Mouse (Mus musculus) small intestine, adult 2 months (tissue): Measurements from ENCODE around the gene Ets1. TPM values are rescaled to one million over a fixed set of nuclear protein-coding genes. Genes with fewer than 3 reads are reported as not detected.

Experiments used
- H3K27ac ChIP-seq: fragments of 200-500 bp; 2 replicates; pipeline ENCODE4 v1.5.1; 2012; ENCODE audit warnings: low read depth, low read length, control low read depth, inconsistent platforms; ENCODE audit not compliant: insufficient read depth
- H3K27me3 ChIP-seq: fragments of 200-500 bp; 2 replicates; pipeline ENCODE4 v1.6.1; 2012; ENCODE audit warnings: mild to moderate bottlenecking, moderate library complexity, low read length, inconsistent platforms; ENCODE audit not compliant: control insufficient read depth, insufficient read depth
- H3K36me3 ChIP-seq: fragments of 200-500 bp; 2 replicates; pipeline ENCODE4 v1.6.1; 2012; ENCODE audit warnings: mild to moderate bottlenecking, low read length, control low read depth, inconsistent platforms; ENCODE audit not compliant: control insufficient read depth, insufficient read depth
- H3K4me1 ChIP-seq: fragments of 200-500 bp; 2 replicates; pipeline ENCODE4 v1.6.1; 2012; ENCODE audit warnings: low read length, inconsistent platforms, mixed read lengths; ENCODE audit not compliant: control insufficient read depth, insufficient read depth, insufficient read length
- H3K4me3 ChIP-seq: fragments of 200-500 bp; 2 replicates; pipeline ENCODE4 v1.5.1; 2012; ENCODE audit warnings: low read depth, mild to moderate bottlenecking, control low read depth, inconsistent platforms, low read length, moderate library complexity
- CTCF ChIP-seq: fragments of 200-500 bp; IDR thresholded peaks from 2 replicates; pipeline ENCODE4 v1.5.1; 2012; ENCODE audit warnings: low read depth, mild to moderate bottlenecking, control low read depth, inconsistent platforms, low read length, moderate library complexity, mixed read lengths; ENCODE audit not compliant: insufficient replicate concordance, insufficient read length; ENCODE audit errors: extremely low read depth
- POLR2A ChIP-seq: fragments of 200-500 bp; IDR thresholded peaks from 2 replicates; pipeline ENCODE4 v1.6.1; 2012; ENCODE audit warnings: low read depth, mild to moderate bottlenecking, control low read depth, inconsistent platforms, low read length, moderate library complexity
- WGBS: fragments of 180-500 bp; shearing (Covaris S2); methylation state at CpG from one replicate; pipeline ENCODE4 v1.1.7; 2018; 5-methylcytosine and 5-hydroxymethylcytosine counted together
- polyA plus RNA-seq: library from polyadenylated mRNA; depleted of rRNA; stranded (reverse); fragments of >200 nt; gene quantifications from 2 replicates; pipeline ENCODE4 v1.2.3, GENCODE M21; 2012

Gene Ets1
- polyA plus RNA-seq, 1 experiment: 10.2 TPM

DNA sequence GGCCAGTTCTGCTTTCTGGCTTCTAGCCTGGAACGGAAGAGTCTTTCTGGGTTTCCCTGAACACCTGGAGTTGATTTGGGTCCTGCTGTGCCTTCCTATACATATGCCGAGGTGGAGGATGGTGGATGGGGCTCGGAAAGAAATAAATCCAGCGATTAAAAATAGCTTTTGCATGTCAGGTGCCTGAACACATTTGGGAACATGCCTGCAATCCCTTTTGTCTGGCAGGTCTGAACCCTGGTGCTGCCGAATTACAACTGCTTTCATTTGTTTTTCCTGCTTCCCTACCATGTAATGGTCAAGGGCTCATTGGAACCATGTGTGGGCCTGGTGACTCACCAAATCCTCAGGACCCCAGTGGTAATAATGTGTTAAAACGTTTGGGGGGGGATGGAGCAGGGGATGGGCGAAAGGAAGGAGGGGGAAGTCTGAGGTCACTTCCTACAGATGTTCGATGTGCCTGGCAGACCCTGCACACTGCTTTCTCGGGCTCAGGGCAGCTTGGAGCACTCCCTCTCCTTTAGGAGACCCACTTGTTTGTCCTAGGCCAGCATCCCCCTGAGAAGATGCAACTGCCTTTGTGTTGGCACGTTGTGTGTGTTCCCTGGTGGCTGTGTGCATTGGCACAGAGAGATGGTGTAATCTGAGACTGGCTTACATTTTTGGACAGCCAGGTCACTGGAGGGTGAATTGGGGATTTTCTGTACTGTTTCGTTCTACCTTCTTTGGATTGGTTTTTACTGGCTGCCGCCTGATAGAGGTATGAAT, 84.4 kb downstream of the Ets1 start:
- Histone ChIP-seq H3K36me3 (no peaks in the 10 kb centered on the region), H3K4me3 (no peak overlapping the region), H3K4me1 (peaks cover 10% of the 10 kb centered on the region; the same call in 1 of the 2 replicates), H3K27me3 (no peaks in the 10 kb centered on the region), H3K27ac (peak overlapping the region; percentile 12; the same call in 1 of the 2 replicates)
- WGBS: 58% methylated on average over 12 of the region's 12 CpGs
- TF ChIP-seq POLR2A (no peak), CTCF (no peak)

DNA sequence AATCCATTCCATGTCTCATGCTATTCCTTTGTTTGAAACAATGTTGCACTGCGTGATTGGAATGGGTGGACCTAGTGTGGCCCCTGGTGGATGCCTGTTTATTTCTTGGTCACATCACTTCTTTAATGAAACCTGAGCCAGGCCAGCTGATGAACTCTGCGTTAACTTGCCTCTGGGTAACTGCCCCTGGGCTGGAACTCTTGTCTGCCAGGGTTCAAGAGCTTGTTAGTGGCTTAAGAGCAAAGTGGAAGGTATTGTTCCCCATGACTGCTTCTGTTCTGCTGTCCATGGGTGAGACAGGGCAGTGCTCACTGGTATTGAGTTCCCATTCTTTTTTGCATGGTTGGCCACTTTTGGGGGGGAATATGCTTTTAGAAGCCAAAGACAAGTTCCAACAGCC, 85.1 kb downstream of the Ets1 start:
- peaks cover 10% of the 10 kb centered on the region; the same call in 1 of the 2 replicates for H3K4me1 ChIP-seq
- H3K27me3 ChIP-seq: no peaks in the 10 kb centered on the region
- 68% methylated on average over 2 of the region's 2 CpGs for WGBS
- no peak overlapping the region for H3K27ac ChIP-seq
- no peaks in the 10 kb centered on the region for H3K36me3 ChIP-seq
- H3K4me3 ChIP-seq: no peak overlapping the region
- TF ChIP-seq CTCF (no peak), POLR2A (no peak)

DNA sequence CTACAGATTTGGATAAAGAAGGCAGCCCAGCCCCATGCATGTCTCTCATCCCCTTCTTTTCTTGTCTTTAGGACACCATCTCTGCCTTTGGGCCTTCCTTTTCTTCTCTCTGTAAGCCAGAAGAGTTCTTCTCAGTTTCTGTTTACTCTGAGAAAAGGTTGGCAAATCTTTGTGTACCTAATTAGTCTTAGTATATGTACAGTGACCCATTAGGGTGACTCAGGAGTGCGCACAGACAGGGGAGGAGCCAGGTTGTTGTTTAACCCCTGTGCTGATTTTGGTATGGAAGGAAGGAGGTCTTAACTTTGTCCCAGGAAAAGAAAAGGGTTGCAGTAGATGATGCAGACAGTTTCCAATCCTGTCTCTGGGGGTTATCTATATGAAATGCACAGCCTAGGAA, 86.2 kb downstream of the Ets1 start:
- Histone ChIP-seq H3K36me3 (no peaks in the 10 kb centered on the region), H3K27ac (no peak overlapping the region), H3K4me1 (peaks cover 10% of the 10 kb centered on the region; the same call in 1 of the 2 replicates), H3K4me3 (no peak overlapping the region), H3K27me3 (no peaks in the 10 kb centered on the region)
- WGBS: 33% methylated on average over 1 of the region's 1 CpGs
- TF ChIP-seq POLR2A: no peak
- TF ChIP-seq CTCF: no peak

DNA sequence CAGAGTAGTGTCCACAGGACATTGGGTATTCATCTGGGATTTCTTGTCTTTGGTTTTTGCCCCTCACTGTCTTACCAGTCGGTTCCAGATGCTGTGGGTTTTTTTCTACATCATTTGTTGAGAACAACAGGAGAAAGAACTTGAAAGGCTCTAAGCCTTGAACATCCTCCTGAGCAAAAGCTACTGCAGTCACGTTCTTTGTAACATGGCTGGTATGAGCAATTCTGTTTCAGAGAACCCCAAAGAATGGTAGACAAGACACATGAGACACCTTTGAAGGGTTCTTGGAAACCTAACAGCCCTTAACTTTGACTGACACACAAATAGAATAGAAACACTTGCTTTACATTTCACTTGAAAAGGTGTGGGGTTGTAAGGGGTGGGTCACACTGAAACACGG, 86.9 kb downstream of the Ets1 start:
- WGBS: 75% methylated on average over 3 of the region's 3 CpGs
- TF ChIP-seq CTCF: no peak
- no peak for TF ChIP-seq POLR2A
- H3K27ac ChIP-seq: no peak overlapping the region
- no peaks in the 10 kb centered on the region for H3K27me3 ChIP-seq
- H3K4me3 ChIP-seq: no peak overlapping the region
- H3K4me1 ChIP-seq: peaks cover 6% of the 10 kb centered on the region; the same call in 1 of the 2 replicates
- H3K36me3 ChIP-seq: no peaks in the 10 kb centered on the region

DNA sequence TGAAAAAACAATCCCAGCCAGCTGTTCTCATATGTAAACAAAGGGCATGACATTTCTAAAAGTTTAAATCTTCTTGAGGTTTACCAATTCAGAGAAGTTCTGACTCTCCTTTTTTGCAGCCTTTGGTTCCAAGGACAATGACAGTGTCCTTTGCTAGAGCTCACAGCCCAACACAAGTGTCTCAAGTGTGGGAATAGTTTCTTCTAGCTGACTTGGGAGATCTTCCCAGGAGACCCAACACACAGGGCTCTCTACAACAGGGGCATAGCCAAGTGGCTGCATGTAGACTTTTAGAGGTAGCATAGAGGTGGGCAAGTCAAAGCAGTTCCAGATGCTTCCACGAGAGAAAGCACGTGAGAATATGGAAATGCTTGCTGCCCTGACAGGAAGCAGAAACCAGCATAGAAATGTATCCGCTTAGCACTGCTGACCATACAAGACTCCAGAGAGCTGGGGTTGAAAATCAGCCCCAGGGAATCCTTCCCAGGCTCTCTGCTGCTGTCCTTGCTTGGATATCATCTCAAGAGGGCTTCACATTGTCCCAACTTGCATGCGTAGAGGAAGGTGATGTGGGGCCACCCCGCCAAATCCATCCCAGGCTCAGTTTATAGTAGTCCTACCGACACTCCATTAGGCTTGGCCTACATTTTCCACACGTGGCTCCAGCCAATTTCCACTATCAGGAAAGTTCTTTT, 88.3 kb downstream of the Ets1 start:
- H3K4me3 ChIP-seq: no peak overlapping the region
- H3K36me3 ChIP-seq: 0 out of 2 replicates have a peak, but pooled peaks cover 1% of the 10 kb centered on the region
- H3K27ac ChIP-seq: no peak overlapping the region
- 72% methylated on average over 7 of the region's 7 CpGs for WGBS
- H3K4me1 ChIP-seq: peaks cover 3% of the 10 kb centered on the region; the same call in 1 of the 2 replicates
- no peaks in the 10 kb centered on the region for H3K27me3 ChIP-seq
- TF ChIP-seq CTCF: no peak
- TF ChIP-seq POLR2A: no peak

DNA sequence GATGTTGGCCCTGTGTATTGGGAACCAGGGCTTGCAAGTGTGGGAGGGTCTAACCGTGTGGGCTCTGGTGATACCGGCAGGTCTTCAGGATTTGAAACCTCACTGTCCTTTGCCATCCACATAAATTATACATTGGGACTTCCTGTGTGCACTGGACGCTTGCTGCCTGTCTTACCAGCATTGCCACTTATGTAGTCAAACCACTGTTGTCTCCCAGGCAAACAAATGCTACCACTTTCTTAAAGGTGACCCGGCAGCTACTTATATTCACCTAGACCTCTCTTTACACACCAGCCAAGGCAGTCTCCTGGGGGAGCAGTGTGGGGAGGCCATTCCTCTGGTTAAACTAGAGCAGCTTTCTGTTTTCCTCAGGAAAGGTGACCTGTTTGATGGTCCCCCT, 89.9 kb downstream of the Ets1 start:
- no peak for TF ChIP-seq POLR2A
- TF ChIP-seq CTCF: no peak
- WGBS: 73% methylated on average over 4 of the region's 4 CpGs
- Histone ChIP-seq H3K27me3 (no peaks in the 10 kb centered on the region), H3K36me3 (peaks cover 1% of the 10 kb centered on the region; the same call in 1 of the 2 replicates), H3K4me1 (peaks cover 4% of the 10 kb centered on the region; the same call in 1 of the 2 replicates), H3K27ac (no peak overlapping the region), H3K4me3 (no peak overlapping the region)

DNA sequence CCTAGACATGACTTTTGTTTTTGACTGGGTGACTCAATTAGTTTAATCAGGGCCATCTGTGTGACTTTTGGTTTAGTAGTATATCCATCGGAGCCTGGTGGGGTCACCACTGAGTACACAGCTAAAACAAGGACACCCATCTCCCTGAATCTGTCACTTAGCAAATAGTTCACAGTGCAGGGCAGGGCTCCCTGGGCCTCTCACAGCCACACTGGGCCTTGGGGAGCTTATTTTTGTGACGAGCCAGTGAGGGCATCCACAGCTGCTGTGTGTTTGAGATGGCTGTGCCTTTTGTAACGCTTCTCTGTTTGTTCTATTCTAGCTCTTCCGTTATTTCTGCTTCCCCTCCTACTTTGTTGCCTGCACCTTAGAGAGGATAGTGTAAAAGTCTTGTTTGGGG, 90.6 kb downstream of the Ets1 start:
- Histone ChIP-seq H3K4me1 (peaks cover 9% of the 10 kb centered on the region; the same call in 1 of the 2 replicates), H3K4me3 (no peak overlapping the region), H3K27ac (no peak overlapping the region), H3K36me3 (peaks cover 1% of the 10 kb centered on the region; the same call in 1 of the 2 replicates), H3K27me3 (no peaks in the 10 kb centered on the region)
- 70% methylated on average over 4 of the region's 4 CpGs for WGBS
- no peak for TF ChIP-seq CTCF
- no peak for TF ChIP-seq POLR2A
